Mouse (Mus musculus) adrenal gland, adult 8-10 months (tissue): Measurements from ENCODE around the gene Thoc2. TPM values are rescaled to one million over a fixed set of nuclear protein-coding genes. Genes with fewer than 3 reads are reported as not detected.
"Not testable (repeated sequence)": the region's sequence is repeated elsewhere in the genome, so short reads cannot be mapped to it uniquely, and the experiment has no call there.

Experiments used
- DNase-seq: peaks from one replicate; pipeline ENCODE4 v3.0.0; 2022
- microRNA-seq, 2 experiments: library from miRNA; unstranded; fragments of <30 nt; microRNA quantifications; one replicate each; pipeline ENCODE4 v1.2.0; 2022
- total RNA-seq, 4 experiments: library from RNA; stranded (reverse); gene quantifications; 2 replicates each; pipeline ENCODE4 v1.2.4; 2022

The Thoc2 gene
- 10 to 100 TPM; 36.4 to 68.3 (median 55.4) TPM for total RNA-seq

GRCm38 (mm10) chrX:41920574-41920973 is at the start of gene Thoc2:
Gene Thoc2 (minus strand): TSS chrX:41920674.
- no peak for DNase-seq

- no peak for DNase-seq
Measured at GRCm38 (mm10) chrX:41970096-41970495, 49.6 kb upstream of the Thoc2 start.

- peak; percentile 32 for DNase-seq
Measured at GRCm38 (mm10) chrX:41969341-41969740, 48.9 kb upstream of the Thoc2 start.

- no peak for DNase-seq
Measured at GRCm38 (mm10) chrX:41957161-41957560, 36.7 kb upstream of the Thoc2 start.

- no peak for DNase-seq
Measured at GRCm38 (mm10) chrX:41941840-41942239, 21.4 kb upstream of the Thoc2 start.

GRCm38 (mm10) chrX:41931821-41932220 is 11.3 kb upstream of the Thoc2 start:
- not testable (repeated sequence) for DNase-seq

- DNase-seq, result no peak
Measured at GRCm38 (mm10) chrX:41924708-41925107, 4.2 kb upstream of the Thoc2 start.

GRCm38 (mm10) chrX:41912061-41912401 is 8.4 kb downstream of the Thoc2 start:
- no peak for DNase-seq

GRCm38 (mm10) chrX:41911390-41912060 is 8.9 kb downstream of the Thoc2 start:
- DNase-seq, result peak; percentile 81

GRCm38 (mm10) chrX:41910981-41911380 is 9.5 kb downstream of the Thoc2 start:
- peak; percentile 5 for DNase-seq

- no peak for DNase-seq
Measured at GRCm38 (mm10) chrX:41910471-41910870, 10.0 kb downstream of the Thoc2 start.

GRCm38 (mm10) chrX:41884759-41885505 is 35.5 kb downstream of the Thoc2 start:
- DNase-seq, result no peak

- no peak for DNase-seq
Measured at GRCm38 (mm10) chrX:41876581-41876980, 43.9 kb downstream of the Thoc2 start.

- DNase-seq, result no peak
Measured at GRCm38 (mm10) chrX:41837823-41838222, 82.7 kb downstream of the Thoc2 start.

GRCm38 (mm10) chrX:41805592-41805991 is 114.9 kb downstream of the Thoc2 start:
- DNase-seq, result no peak

GRCm38 (mm10) chrX:41793303-41793702 is 127.2 kb downstream of the Thoc2 start:
- no peak for DNase-seq

Small RNA genes lying within 50 kb of the gene (microRNA-seq; reads per million reads assigned to microRNA genes)
- 0 reads per million in 2 experiments for gene Gm44490

Other genes with a start within 250 kb of the Thoc2 start
- 10 to 100 TPM; 48.2 to 66.5 (median 55.3) TPM for gene Xiap, start 139.0 kb upstream of the Thoc2 start, total RNA-seq
- gene Stag2, start 228.6 kb upstream of the Thoc2 start, total RNA-seq, result 10 to 100 TPM; 66.1 to 86.9 (median 76.1) TPM